Mouse (Mus musculus) MEL (cell line): ENCODE data around the gene Cdk2ap1.

Source experiments
- MAX ChIP-seq: IDR thresholded peaks from 2 replicates; pipeline ENCODE4 v1.6.1; 2011; ENCODE audit warnings: low read length, improper control_type of control experiment
- POLR2A ChIP-seq, 2 experiments: IDR thresholded peaks; 2 replicates each; pipeline ENCODE4 v1.6.1; 2011 to 2012; ENCODE audit warnings: low read length in 2 of 2, mild to moderate bottlenecking in 2 of 2, control low read depth in 1 of 2, improper control_type of control experiment in 1 of 2, low read depth in 1 of 2, moderate library complexity in 1 of 2; ENCODE audit not compliant: control insufficient read depth in 1 of 2, insufficient read depth in 1 of 2, poor library complexity in 1 of 2

DNA sequence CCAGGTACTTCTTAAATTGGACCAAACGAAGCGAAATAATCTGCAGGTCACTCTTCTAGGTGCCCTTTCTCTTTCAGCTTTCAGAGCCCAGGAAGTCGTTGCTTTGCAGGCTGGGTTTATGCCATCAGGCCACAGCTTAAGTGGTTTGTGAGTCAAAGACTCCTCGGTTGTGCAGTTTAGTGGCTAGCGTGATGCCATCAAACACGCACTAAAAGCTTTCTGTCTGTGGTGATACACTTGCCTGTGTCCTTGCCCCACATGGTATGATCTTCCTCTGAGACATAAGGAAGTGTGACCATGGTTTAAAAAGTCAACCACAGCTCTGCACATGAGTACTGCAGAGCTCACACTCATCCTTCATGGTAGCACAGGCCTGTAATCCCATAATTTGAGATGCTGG lies 32.8 kb downstream of the Cdk2ap1 start:
- no peak for TF ChIP-seq POLR2A (IDR thresholded peaks at IDR 0.05; ENCODE audit: control insufficient read depth in 1 of 2, insufficient read depth in 1 of 2, low read depth in 1 of 2, low read length in 2 of 2, poor library complexity in 1 of 2)
- TF ChIP-seq MAX = no peak
